Mouse (Mus musculus): ENCODE results near the gene Alg6.

Alg6 gene

GRCm38 (mm10) chr4:99714904-99715782 lies at the start of gene Alg6:
Alg6 (plus strand) TSS chr4:99715664.
- peak; percentile 96 for DNase-seq (ENCODE audit: low read depth, low spot score)

- DNase-seq (ENCODE audit: low read depth, low spot score) = no peak
Measured at GRCm38 (mm10) chr4:99670203-99670851, 45.1 kb upstream of the Alg6 start.

- DNase-seq (ENCODE audit: low read depth, low spot score) = no peak
Measured at GRCm38 (mm10) chr4:99675191-99675590, 40.3 kb upstream of the Alg6 start.

- DNase-seq (ENCODE audit: low read depth, low spot score) = no peak
Measured at GRCm38 (mm10) chr4:99683941-99684340, 31.5 kb upstream of the Alg6 start.

GRCm38 (mm10) chr4:99686308-99686707 lies 29.2 kb upstream of the Alg6 start:
- no peak for DNase-seq (ENCODE audit: low read depth, low spot score)

GRCm38 (mm10) chr4:99712583-99713183 lies 2.8 kb upstream of the Alg6 start:
- no peak for DNase-seq (ENCODE audit: low read depth, low spot score)

GRCm38 (mm10) chr4:99713971-99714370 lies 1.5 kb upstream of the Alg6 start:
- no peak for DNase-seq (ENCODE audit: low read depth, low spot score)

- DNase-seq (ENCODE audit: low read depth, low spot score) = no peak
Measured at GRCm38 (mm10) chr4:99715783-99716416, 436 bp downstream of the Alg6 start.

- DNase-seq (ENCODE audit: low read depth, low spot score) = no peak
Measured at GRCm38 (mm10) chr4:99717905-99718304, 2.4 kb downstream of the Alg6 start.

GRCm38 (mm10) chr4:99724331-99724730 lies 8.9 kb downstream of the Alg6 start:
- no peak for DNase-seq (ENCODE audit: low read depth, low spot score)

GRCm38 (mm10) chr4:99725914-99726451 lies 10.5 kb downstream of the Alg6 start:
- no peak for DNase-seq (ENCODE audit: low read depth, low spot score)

- peak; percentile 39 for DNase-seq (ENCODE audit: low read depth, low spot score)
Measured at GRCm38 (mm10) chr4:99739836-99740235, 24.4 kb downstream of the Alg6 start.

- DNase-seq (ENCODE audit: low read depth, low spot score) = no peak
Measured at GRCm38 (mm10) chr4:99752426-99752825, 37.0 kb downstream of the Alg6 start.

- DNase-seq (ENCODE audit: low read depth, low spot score) = no peak
Measured at GRCm38 (mm10) chr4:99766303-99766702, 50.8 kb downstream of the Alg6 start.

- peak; percentile 20 for DNase-seq (ENCODE audit: low read depth, low spot score)
Measured at GRCm38 (mm10) chr4:99766753-99767152, 51.3 kb downstream of the Alg6 start.

- no peak for DNase-seq (ENCODE audit: low read depth, low spot score)
Measured at GRCm38 (mm10) chr4:99770555-99770954, 55.1 kb downstream of the Alg6 start.

GRCm38 (mm10) chr4:99773041-99773440 lies 57.6 kb downstream of the Alg6 start:
- DNase-seq (ENCODE audit: low read depth, low spot score) = no peak

- peak; percentile 18 for DNase-seq (ENCODE audit: low read depth, low spot score)
Measured at GRCm38 (mm10) chr4:99792365-99792764, 76.9 kb downstream of the Alg6 start.
